Mouse (Mus musculus) liver, embryonic 14.5 days (tissue): ENCODE results near the gene Elmod2. TPM values are rescaled to one million over a fixed set of nuclear protein-coding genes. Genes with fewer than 3 reads are reported as not detected.
A peak's percentile ranks its signal among the peaks of the same experiment; 100 is the strongest.

ENCODE experiments used
- ATAC-seq: fragments of 200-750 bp; cut with Nextera tagmentation; 2 replicates; pipeline ENCODE4 v1.8.0; 2017; ENCODE audit warnings: moderate number of reproducible peaks, mild to moderate bottlenecking, moderate library complexity; ENCODE audit not compliant: insufficient read depth
- DNase-seq, 3 experiments: peaks; one replicate each; pipeline ENCODE4 v3.0.0-alpha.2; 2012 to 2013; ENCODE audit warnings: low read depth in 3 of 3, low spot score in 3 of 3
- H3K27ac ChIP-seq: fragments of 300-500 bp; sonication (generic); 2 replicates; pipeline ENCODE4 v1.5.1; 2014; ENCODE audit warnings: moderate library complexity, mild to moderate bottlenecking, control low read depth, inconsistent platforms
- H3K27me3 ChIP-seq: fragments of 300-500 bp; sonication (generic); 2 replicates; pipeline ENCODE4 v1.6.1; 2014; ENCODE audit warnings: mild to moderate bottlenecking, low read length, moderate library complexity; ENCODE audit not compliant: control insufficient read depth, insufficient read depth
- H3K36me3 ChIP-seq: fragments of 300-500 bp; sonication (generic); replicated peaks from 2 replicates; pipeline ENCODE4 v1.6.1; 2014; ENCODE audit warnings: low read depth; ENCODE audit not compliant: control insufficient read depth, insufficient read depth
- H3K4me1 ChIP-seq, 2 experiments: fragments of 200-500 bp in 1 of 2; fragments of 300-500 bp in 1 of 2; sonication (generic) in 1 of 2; replicated peaks; 2 replicates each; pipeline ENCODE4 v1.6.1; 2012 to 2014; ENCODE audit warnings: antibody characterized with exemption in 1 of 2, inconsistent platforms in 1 of 2, low read length in 1 of 2; ENCODE audit not compliant: control insufficient read depth in 2 of 2, insufficient read depth in 2 of 2
- H3K4me2 ChIP-seq: fragments of 300-500 bp; sonication (generic); 2 replicates; pipeline ENCODE4 v1.6.1; 2014; ENCODE audit warnings: low read depth, mild to moderate bottlenecking, control low read depth, moderate library complexity
- H3K4me3 ChIP-seq, 2 experiments: fragments of 200-500 bp in 1 of 2; fragments of 300-500 bp in 1 of 2; sonication (generic) in 1 of 2; 2 replicates each; pipeline ENCODE4 v1.5.1; 2012 to 2014; ENCODE audit warnings: low read depth in 2 of 2, low read length in 2 of 2, mild to moderate bottlenecking in 2 of 2, control low read depth in 1 of 2, inconsistent platforms in 1 of 2, moderate library complexity in 1 of 2; ENCODE audit not compliant: insufficient read depth in 1 of 2
- H3K9ac ChIP-seq: fragments of 300-500 bp; sonication (generic); replicated peaks from 2 replicates; pipeline ENCODE4 v1.6.1; 2014; ENCODE audit warnings: mild to moderate bottlenecking, control low read depth, moderate library complexity
- H3K9me3 ChIP-seq: fragments of 300-500 bp; sonication (generic); 2 replicates; pipeline ENCODE4 v1.6.1; 2016; ENCODE audit warnings: low read length, mixed read lengths; ENCODE audit not compliant: control insufficient read depth
- CTCF ChIP-seq: IDR thresholded peaks from 2 replicates; pipeline ENCODE4 v1.5.1; 2016; ENCODE audit warnings: antibody characterized with exemption, low read depth, control low read depth
- EP300 ChIP-seq: IDR thresholded peaks from 2 replicates; pipeline ENCODE4 v1.6.1; 2016; ENCODE audit warnings: antibody characterized with exemption, low read depth
- WGBS: fragments of 180-500 bp; shearing (Covaris S2); extraction: QIAGEN DNeasy Blood & Tissue Kit; methylation state at CpG from one replicate; pipeline ENCODE4 v1.1.7; 2014; ENCODE audit not compliant: insufficient replicate concordance; 5-methylcytosine and 5-hydroxymethylcytosine counted together
- polyA plus RNA-seq, 2 experiments: library from polyadenylated mRNA; depleted of rRNA in 1 of 2; stranded (reverse) in 1 of 2; unstranded in 1 of 2; fragments of >200 nt; fragmentation: Nextera tagmentation in 1 of 2; extraction: Ambion mirVana in 1 of 2; gene quantifications; 2 replicates each; pipeline versions ENCODE4 v1.2.1 to v1.2.3; 2012 to 2014

Gene Elmod2
- polyA plus RNA-seq, 2 experiments = 2.9 to 6.3 TPM

GRCm38 (mm10) chr8:83331567-83331898 lies 753 bp downstream of the Elmod2 start:
- peaks cover 6 to 7% of the 10 kb centered on the region in 2 experiments; a peak in 2 of 4 replicates for H3K4me1 ChIP-seq
- H3K27ac ChIP-seq = peak overlapping the region; percentile 54; the same call in 1 of the 2 replicates
- no peaks in the 10 kb centered on the region for H3K9me3 ChIP-seq
- H3K36me3 ChIP-seq = no peaks in the 10 kb centered on the region; the same call in 1 of the 2 replicates
- no peak for ATAC-seq
- peak overlapping the region; percentile 87 to 97 for H3K4me3 ChIP-seq
- no peak for TF ChIP-seq CTCF
- no peak for TF ChIP-seq EP300
- WGBS = 7% methylated on average over 7 of the region's 7 CpGs
- no peaks in the 10 kb centered on the region for H3K27me3 ChIP-seq
- H3K4me2 ChIP-seq = peak overlapping the region; percentile 98
- H3K9ac ChIP-seq = peak overlapping the region; percentile 83
- DNase-seq = no peak

- no peak for DNase-seq
- Histone ChIP-seq H3K4me3 (no peak overlapping the region), H3K27ac (no peak overlapping the region), H3K9me3 (no peaks in the 10 kb centered on the region), H3K4me2 (no peak overlapping the region), H3K9ac (no peak overlapping the region), H3K36me3 (no peaks in the 10 kb centered on the region; the same call in 1 of the 2 replicates), H3K27me3 (no peaks in the 10 kb centered on the region), H3K4me1 (peaks cover 3 to 4% of the 10 kb centered on the region in 2 experiments; a peak in 2 of 4 replicates)
- 68% methylated on average over 5 of the region's 5 CpGs for WGBS
- no peak for ATAC-seq
- TF ChIP-seq CTCF = no peak
- no peak for TF ChIP-seq EP300
These were observed 4.4 kb downstream of the Elmod2 start for GRCm38 (mm10) chr8:83327889-83328288.

- Histone ChIP-seq H3K9ac (no peak overlapping the region), H3K36me3 (peaks cover 5% of the 10 kb centered on the region), H3K4me1 (peaks cover 0 to 2% of the 10 kb centered on the region in 2 experiments; a peak in 1 of 4 replicates), H3K4me2 (no peak overlapping the region), H3K9me3 (no peaks in the 10 kb centered on the region), H3K4me3 (no peak overlapping the region), H3K27me3 (no peaks in the 10 kb centered on the region), H3K27ac (no peak overlapping the region)
- 34% methylated on average over 2 of the region's 2 CpGs for WGBS
- ATAC-seq = peak; percentile 79
- TF ChIP-seq EP300 (no peak), CTCF (peak; percentile 65)
- DNase-seq = no peak
These were observed 9.2 kb downstream of the Elmod2 start for GRCm38 (mm10) chr8:83323056-83323455.

GRCm38 (mm10) chr8:83322374-83322773 lies 9.9 kb downstream of the Elmod2 start:
- ATAC-seq (peak; percentile 40; the same call in 1 of the 2 replicates), DNase-seq (no peak)
- no peak overlapping the region for H3K9ac ChIP-seq
- WGBS = 69% methylated on average over 6 of the region's 6 CpGs
- H3K36me3 ChIP-seq = peaks cover 5% of the 10 kb centered on the region
- H3K27ac ChIP-seq = no peak overlapping the region
- no peak overlapping the region for H3K4me2 ChIP-seq
- H3K27me3 ChIP-seq = no peaks in the 10 kb centered on the region
- H3K4me1 ChIP-seq = peaks cover 0 to 2% of the 10 kb centered on the region in 2 experiments; a peak in 1 of 4 replicates
- no peaks in the 10 kb centered on the region for H3K9me3 ChIP-seq
- no peak for TF ChIP-seq CTCF
- TF ChIP-seq EP300 = no peak
- no peak overlapping the region for H3K4me3 ChIP-seq

- Histone ChIP-seq H3K4me3 (no peak overlapping the region), H3K27ac (no peak overlapping the region), H3K36me3 (peaks cover 8% of the 10 kb centered on the region), H3K9me3 (no peaks in the 10 kb centered on the region), H3K9ac (no peak overlapping the region), H3K4me2 (no peak overlapping the region), H3K4me1 (peaks cover 0 to 2% of the 10 kb centered on the region in 2 experiments; a peak in 1 of 4 replicates), H3K27me3 (no peaks in the 10 kb centered on the region)
- ATAC-seq (no peak), DNase-seq (no peak)
- TF ChIP-seq EP300 = no peak
- TF ChIP-seq CTCF = no peak
- 84% methylated on average over 3 of the region's 3 CpGs for WGBS
These were observed 11.7 kb downstream of the Elmod2 start for GRCm38 (mm10) chr8:83320543-83320942.
